Mouse (Mus musculus): ENCODE results near the gene Pef1.

GRCm38 (mm10) chr4:130130082-130130481 is 27.7 kb downstream of the Pef1 start:
- TF ChIP-seq CTCF (IDR thresholded peaks at IDR 0.05; ENCODE audit: extremely low read depth, insufficient read depth, insufficient read length, insufficient replicate concordance) (no peak), POLR2A (IDR thresholded peaks at IDR 0.05; ENCODE audit: low read depth, low read length) (no peak)

All from spleen, adult 2 months (tissue).